Comparison of ENCODE assay signal across 10 mouse cellular contexts in genomic region chr10:120801127-120801526, GRCm38 (mm10).
DNase-seq lines count a peak whose midpoint lies in the region; ATAC-seq and TF ChIP-seq lines count a peak whose summit lies in the region.
"Had no signal": no experiment of that assay in that cellular context is flagged by ENCODE, and none has a peak within 500 bp of the region (broad histone marks: within the 10 kb centered on the region; RNA-seq: fewer than 3 reads in every experiment).

No protein-coding gene starts in this region.

- TF ChIP-seq CTCF in midbrain, postnatal 0 days (IDR thresholded peaks at IDR 0.05), result no peak

- H3K36me3 ChIP-seq in kidney, embryonic 15.5 days, result no peaks in the 10 kb centered on the region
- H3K36me3 ChIP-seq in intestine, embryonic 14.5 days (ENCODE audit: control insufficient read depth, insufficient read depth, low read length), result no peaks in the 10 kb centered on the region
- no peaks in the 10 kb centered on the region for H3K36me3 ChIP-seq in midbrain, postnatal 0 days (ENCODE audit: insufficient read depth, low read length)

- no peak overlapping the region for H3K9ac ChIP-seq in kidney, embryonic 15.5 days
- H3K9ac ChIP-seq in intestine, embryonic 14.5 days (ENCODE audit: low read length), result no peak overlapping the region
- H3K9ac ChIP-seq in midbrain, postnatal 0 days (replicated peaks; ENCODE audit: low read length, poor library complexity, severe bottlenecking), result no peak overlapping the region

- DNase-seq in embryo, embryonic 10.5 days (ENCODE audit: low spot score), result peak; percentile 46
- DNase-seq in embryo, embryonic 10 days (ENCODE audit: low spot score), result no peak
- DNase-seq in kidney, postnatal 36 days, result no peak
- DNase-seq in intestine, embryonic 14.5 days (ENCODE audit: low spot score), result no peak
- DNase-seq in midbrain, postnatal 0 days (ENCODE audit: low spot score), result no peak
- DNase-seq in ovary, postnatal 14 days (ENCODE audit: low spot score), result no peak
- DNase-seq in left cerebral cortex, postnatal 4 days, result no peak
- DNase-seq: layer of hippocampus, postnatal 36 days had no signal

- H3K4me3 ChIP-seq in kidney, embryonic 15.5 days (replicated peaks), result peak overlapping the region; percentile 18
- no peak overlapping the region for H3K4me3 ChIP-seq in intestine, embryonic 14.5 days (ENCODE audit: low read depth, low read length)
- H3K4me3 ChIP-seq in midbrain, postnatal 0 days (ENCODE audit: low read depth, low read length), result no peak overlapping the region
- H3K4me3 ChIP-seq: erythroblast, embryonic 14.5 days had no signal

- H3K9me3 ChIP-seq in kidney, embryonic 15.5 days (replicated peaks), result no peaks in the 10 kb centered on the region
- H3K9me3 ChIP-seq in intestine, embryonic 14.5 days (ENCODE audit: control insufficient read depth, low read length), result no peaks in the 10 kb centered on the region
- no peaks in the 10 kb centered on the region for H3K9me3 ChIP-seq in midbrain, postnatal 0 days (ENCODE audit: low read length)

- intact Hi-C loops in left cerebral cortex, postnatal 4 days (cut with DNase I), result no loop called here

- peaks cover 28% of the 10 kb centered on the region for H3K4me1 ChIP-seq in kidney, embryonic 15.5 days
- H3K4me1 ChIP-seq in intestine, embryonic 14.5 days (replicated peaks; ENCODE audit: control insufficient read depth, insufficient read depth, low read length), result peaks cover 28% of the 10 kb centered on the region
- no peaks in the 10 kb centered on the region for H3K4me1 ChIP-seq in midbrain, postnatal 0 days (ENCODE audit: insufficient read depth, low read length)

- WGBS in kidney, embryonic 15.5 days, result 14% methylated on average over 6 of the region's 6 CpGs
- WGBS in intestine, embryonic 14.5 days, result 11% methylated on average over 6 of the region's 6 CpGs
- 25% methylated on average over 6 of the region's 6 CpGs for WGBS in midbrain, postnatal 0 days

- peak overlapping the region; percentile 55 for H3K4me2 ChIP-seq in kidney, embryonic 15.5 days
- H3K4me2 ChIP-seq in intestine, embryonic 14.5 days (ENCODE audit: low read length), result peak overlapping the region; percentile 49
- H3K4me2 ChIP-seq in midbrain, postnatal 0 days (ENCODE audit: low read depth, low read length, poor library complexity, severe bottlenecking), result peak overlapping the region; percentile 16

- peak overlapping the region; percentile 85 for H3K27ac ChIP-seq in kidney, embryonic 15.5 days
- peak overlapping the region; percentile 83 for H3K27ac ChIP-seq in intestine, embryonic 14.5 days (ENCODE audit: low read depth)
- H3K27ac ChIP-seq in midbrain, postnatal 0 days (ENCODE audit: low read depth, low read length), result no peak overlapping the region

- no peaks in the 10 kb centered on the region for H3K27me3 ChIP-seq in kidney, embryonic 15.5 days
- H3K27me3 ChIP-seq in intestine, embryonic 14.5 days (replicated peaks; ENCODE audit: control insufficient read depth, insufficient read depth, low read length), result no peaks in the 10 kb centered on the region
- no peaks in the 10 kb centered on the region for H3K27me3 ChIP-seq in midbrain, postnatal 0 days (ENCODE audit: insufficient read depth, low read length)

- no peak for ATAC-seq in kidney, embryonic 15.5 days (replicated peaks; ENCODE audit: low FRiP score)
- ATAC-seq in intestine, embryonic 14.5 days (replicated peaks; ENCODE audit: low FRiP score, low TSS enrichment, low read depth), result no peak
- ATAC-seq in midbrain, postnatal 0 days (ENCODE audit: low FRiP score), result no peak
